Mouse (Mus musculus) kidney, adult 8-10 months (tissue): ENCODE measurements around the gene 1700016C15Rik.

Experiments used
- DNase-seq, 2 experiments: peaks; one replicate each; pipeline ENCODE4 v3.0.0; 2022

Gene 1700016C15Rik

DNA sequence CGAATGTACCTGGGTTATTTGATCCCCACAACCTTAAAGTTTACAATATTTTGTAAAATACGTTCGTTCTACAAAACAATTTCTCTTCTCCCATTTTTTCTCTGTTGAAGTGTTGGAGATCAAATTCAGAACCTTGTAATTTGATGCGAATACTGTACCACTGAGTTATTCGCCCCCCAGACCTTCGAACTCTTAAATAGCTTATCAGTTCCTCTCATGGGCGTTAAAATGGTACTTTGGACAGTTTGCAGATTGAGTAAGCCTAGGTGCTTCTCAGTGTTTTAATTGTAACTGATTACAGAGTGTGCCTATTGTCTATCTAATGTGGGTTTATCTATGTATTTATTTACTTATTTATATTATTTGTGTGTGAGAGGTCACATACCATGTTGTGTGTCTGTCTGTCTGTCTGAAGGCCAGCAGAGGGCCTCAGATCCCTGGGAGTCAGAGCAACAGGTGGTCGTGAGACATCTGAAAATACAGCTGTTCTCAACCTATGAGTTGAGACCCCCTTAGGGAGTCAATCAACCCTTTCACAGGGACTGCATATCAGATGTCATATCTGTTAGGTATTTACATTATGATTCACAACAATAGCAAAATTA lies 67.6 kb downstream of the 1700016C15Rik start:
- DNase-seq, result peak in 1 of 2 experiments; percentile 14
